Mouse (Mus musculus) C2C12 (cell line): ENCODE measurements around the gene Slc23a2.

ENCODE experiments used
- CTCF ChIP-seq: IDR thresholded peaks from one replicate; pipeline ENCODE4 v1.5.1; 2011; ENCODE audit not compliant: control insufficient read depth, insufficient read depth, insufficient read length
- MYOD1 ChIP-seq: IDR thresholded peaks from one replicate; pipeline ENCODE4 v1.6.1; 2011; ENCODE audit warnings: low read depth; ENCODE audit not compliant: control insufficient read depth, insufficient read length
- USF1 ChIP-seq: IDR thresholded peaks from one replicate; pipeline ENCODE4 v1.6.1; 2011; ENCODE audit warnings: low read depth, mild to moderate bottlenecking, control low read depth, moderate library complexity

DNA sequence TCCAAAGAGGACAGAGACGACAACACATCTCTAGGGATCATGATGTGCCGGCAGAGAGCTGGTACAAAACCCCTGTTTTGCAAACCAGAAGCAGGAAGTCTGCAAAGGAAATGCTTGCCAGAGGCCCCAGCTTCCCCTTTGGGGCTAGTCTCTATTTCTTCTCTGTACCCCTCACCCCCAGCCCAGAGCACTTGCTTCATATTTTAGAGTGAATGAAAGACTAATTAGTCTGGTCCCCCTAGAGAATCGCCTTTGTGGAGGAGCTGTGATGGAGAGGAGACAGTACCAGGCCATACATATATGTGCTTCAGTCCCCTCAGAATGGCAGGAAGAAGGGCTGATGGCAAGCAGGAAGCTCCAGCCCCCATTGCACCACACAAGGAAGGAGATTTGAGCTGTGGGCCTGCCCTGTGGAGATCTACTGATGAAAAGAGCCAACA lies 125.5 kb downstream of the Slc23a2 start:
- TF ChIP-seq USF1 (no peak), MYOD1 (no peak), CTCF (no peak)
